Mouse (Mus musculus): ENCODE data around the gene Slc26a3.

GRCm38 (mm10) chr12:31391696-31392095, 1.0 kb downstream of the Slc26a3 start:
- TF ChIP-seq MAFK (IDR thresholded peaks at IDR 0.05; ENCODE audit: insufficient read depth, low read depth, low read length) (no peak), CHD2 (IDR thresholded peaks at IDR 0.05; ENCODE audit: low read depth, low read length) (no peak), HCFC1 (IDR thresholded peaks at IDR 0.05; ENCODE audit: borderline replicate concordance, insufficient read depth, low read length) (no peak), ZNF384 (IDR thresholded peaks at IDR 0.05; ENCODE audit: low read depth, low read length) (no peak)

All from ES-E14 (cell line).